Mouse (Mus musculus) liver, adult 2 months (tissue): Measurements from ENCODE around the gene Purb. TPM values are rescaled to one million over a fixed set of nuclear protein-coding genes. Genes with fewer than 3 reads are reported as not detected.

Source experiments
- DNase-seq: peaks from one replicate; pipeline ENCODE4 v3.0.0-alpha.2; 2011; ENCODE audit warnings: low read depth, low spot score; ENCODE audit errors: extremely low read depth
- H3K27ac ChIP-seq: fragments of 200-500 bp; replicated peaks from 2 replicates; pipeline ENCODE4 v1.5.1; 2012; ENCODE audit warnings: low read depth, mild to moderate bottlenecking, control low read depth, inconsistent platforms, low read length; ENCODE audit not compliant: insufficient read depth
- H3K27me3 ChIP-seq: fragments of 200-500 bp; 2 replicates; pipeline ENCODE4 v1.6.1; 2012; ENCODE audit warnings: mild to moderate bottlenecking, moderate library complexity, low read length, inconsistent platforms; ENCODE audit not compliant: control insufficient read depth, insufficient read depth
- H3K36me3 ChIP-seq: fragments of 200-500 bp; 2 replicates; pipeline ENCODE4 v1.6.1; 2012; ENCODE audit warnings: low read length, inconsistent platforms; ENCODE audit not compliant: control insufficient read depth, insufficient read depth
- H3K4me1 ChIP-seq: fragments of 200-500 bp; 2 replicates; pipeline ENCODE4 v1.6.1; 2011; ENCODE audit warnings: low read length; ENCODE audit not compliant: control insufficient read depth, insufficient read depth
- H3K4me3 ChIP-seq: fragments of 200-500 bp; 2 replicates; pipeline ENCODE4 v1.5.1; 2011; ENCODE audit warnings: low read depth, mild to moderate bottlenecking, control low read depth, low read length, moderate library complexity; ENCODE audit not compliant: insufficient read depth
- H3K79me2 ChIP-seq: fragments of 200-500 bp; 2 replicates; pipeline ENCODE4 v1.6.1; 2012; ENCODE audit warnings: inconsistent platforms, mild to moderate bottlenecking, low read length, moderate library complexity; ENCODE audit not compliant: control insufficient read depth, insufficient read depth
- H3K9ac ChIP-seq: fragments of 200-500 bp; 2 replicates; pipeline ENCODE4 v1.6.1; 2012; ENCODE audit warnings: low read depth, mild to moderate bottlenecking, control low read depth, inconsistent platforms, low read length
- CTCF ChIP-seq: fragments of 200-500 bp; IDR thresholded peaks from 2 replicates; pipeline ENCODE4 v1.5.1; 2011; ENCODE audit warnings: low read depth, low read length, control low read depth
- POLR2A ChIP-seq: fragments of 200-500 bp; IDR thresholded peaks from 2 replicates; pipeline ENCODE4 v1.6.1; 2011; ENCODE audit warnings: low read length, control low read depth; ENCODE audit not compliant: insufficient read depth; ENCODE audit errors: extremely low read depth
- whole genome bisulfite sequencing: fragments of 180-500 bp; shearing (Covaris S2); methylation state at CpG from one replicate; pipeline ENCODE4 v1.1.7; 2018; 5-methylcytosine and 5-hydroxymethylcytosine counted together
- polyA plus RNA-seq: library from polyadenylated mRNA; depleted of rRNA; stranded (reverse); fragments of >200 nt; gene quantifications from 2 replicates; pipeline ENCODE4 v1.2.3, GENCODE M21; 2012
- total RNA-seq: library from RNA; depleted of rRNA; stranded (reverse); fragments of >200 nt; gene quantifications from 2 replicates; pipeline ENCODE4 v1.2.3, GENCODE M21; 2014

Purb gene
- total and polyA plus RNA-seq, 2 experiments: 2.5 to 11.2 TPM

- peak; percentile 37 for DNase-seq
- peak overlapping the region; percentile 93 for H3K27ac ChIP-seq
- WGBS: under 1% methylated on average over 109 of the region's 109 CpGs
- H3K79me2 ChIP-seq: peaks cover 16% of the 10 kb centered on the region
- H3K36me3 ChIP-seq: peaks cover 10% of the 10 kb centered on the region
- H3K4me1 ChIP-seq: peaks cover 25% of the 10 kb centered on the region; the same call in 1 of the 2 replicates
- H3K4me3 ChIP-seq: peak overlapping the region; percentile 62
- H3K27me3 ChIP-seq: no peaks in the 10 kb centered on the region
- peak overlapping the region; percentile 97 for H3K9ac ChIP-seq
- TF ChIP-seq POLR2A (no peak), CTCF (no peak)
Measured at GRCm38 (mm10) chr11:6474874-6475731, 614 bp downstream of the Purb start.

GRCm38 (mm10) chr11:6474381-6474780 is 1.3 kb downstream of the Purb start:
- Histone ChIP-seq H3K27ac (no peak overlapping the region), H3K4me1 (peaks cover 25% of the 10 kb centered on the region; the same call in 1 of the 2 replicates)
- no peak for TF ChIP-seq POLR2A
- TF ChIP-seq CTCF: no peak

GRCm38 (mm10) chr11:6472076-6472475 is 3.6 kb downstream of the Purb start:
- Histone ChIP-seq H3K4me3 (no peak overlapping the region), H3K27ac (no peak overlapping the region), H3K9ac (no peak overlapping the region), H3K36me3 (peaks cover 15% of the 10 kb centered on the region), H3K27me3 (no peaks in the 10 kb centered on the region), H3K79me2 (peaks cover 16% of the 10 kb centered on the region), H3K4me1 (peaks cover 28% of the 10 kb centered on the region; the same call in 1 of the 2 replicates)
- no peak for DNase-seq
- TF ChIP-seq CTCF: no peak
- TF ChIP-seq POLR2A: no peak

More at GRCm38 (mm10) chr11:6474381-6474780, 1.3 kb downstream of the Purb start:
- no peak overlapping the region; the same call in 1 of the 2 replicates for H3K9ac ChIP-seq
- peaks cover 16% of the 10 kb centered on the region for H3K79me2 ChIP-seq
- DNase-seq: no peak
- peak overlapping the region; percentile 62 for H3K4me3 ChIP-seq
- WGBS: 27% methylated on average over 6 of the region's 6 CpGs
- H3K27me3 ChIP-seq: no peaks in the 10 kb centered on the region
- H3K36me3 ChIP-seq: peaks cover 13% of the 10 kb centered on the region

GRCm38 (mm10) chr11:6471493-6471892 is 4.2 kb downstream of the Purb start:
- peaks cover 15% of the 10 kb centered on the region for H3K36me3 ChIP-seq
- 0% methylated on average over 1 of the region's 1 CpGs for WGBS
- no peak overlapping the region for H3K4me3 ChIP-seq
- no peaks in the 10 kb centered on the region for H3K27me3 ChIP-seq
- no peak for DNase-seq
- no peak overlapping the region for H3K9ac ChIP-seq
- peaks cover 28% of the 10 kb centered on the region; the same call in 1 of the 2 replicates for H3K4me1 ChIP-seq
- TF ChIP-seq POLR2A: no peak
- TF ChIP-seq CTCF: no peak
- no peak overlapping the region for H3K27ac ChIP-seq
- peaks cover 16% of the 10 kb centered on the region for H3K79me2 ChIP-seq

GRCm38 (mm10) chr11:6471054-6471453 is 4.7 kb downstream of the Purb start:
- H3K27ac ChIP-seq: no peak overlapping the region

More at GRCm38 (mm10) chr11:6471054-6471453, 4.7 kb downstream of the Purb start:
- no peak overlapping the region for H3K9ac ChIP-seq
- H3K27me3 ChIP-seq: no peaks in the 10 kb centered on the region
- peaks cover 16% of the 10 kb centered on the region for H3K79me2 ChIP-seq
- DNase-seq: no peak
- WGBS: 75% methylated on average over 2 of the region's 2 CpGs
- H3K4me3 ChIP-seq: no peak overlapping the region
- TF ChIP-seq CTCF (no peak), POLR2A (no peak)
- H3K4me1 ChIP-seq: peaks cover 28% of the 10 kb centered on the region; the same call in 1 of the 2 replicates
- peaks cover 15% of the 10 kb centered on the region for H3K36me3 ChIP-seq
